Mouse (Mus musculus): ENCODE results near the gene Wdr26.

- TF ChIP-seq CTCF (IDR thresholded peaks at IDR 0.05; ENCODE audit: low read depth, low read length) (no peak), EP300 (IDR thresholded peaks at IDR 0.05; ENCODE audit: insufficient read depth, low read depth, low read length) (no peak)
These were observed 2.7 kb upstream of the Wdr26 start for GRCm38 (mm10) chr1:181214296-181215035.
